Mouse (Mus musculus): ENCODE results near the gene Mipep.
A peak's percentile ranks its signal among the peaks of the same experiment; 100 is the strongest.

Gene Mipep

DNA sequence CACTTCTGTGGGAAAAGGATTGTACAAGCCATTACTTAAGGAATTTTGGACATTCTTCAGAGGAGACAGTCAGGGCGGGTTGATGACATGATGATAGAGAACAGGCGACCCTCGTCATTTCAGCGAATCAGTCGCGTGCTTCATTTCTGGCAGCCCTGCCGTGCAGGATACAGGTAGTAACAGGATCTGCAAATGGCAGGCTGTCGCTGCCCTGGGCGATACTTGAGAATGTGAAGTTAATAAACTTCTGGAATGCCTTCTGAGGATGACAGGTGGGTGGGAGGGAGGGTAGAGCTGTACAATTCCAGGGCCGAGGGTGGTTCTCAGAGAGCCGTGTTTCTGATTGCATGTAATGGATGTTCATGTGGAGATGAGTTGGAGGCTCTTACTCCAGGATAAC, 82.0 kb downstream of the Mipep start:
- DNase-seq (ENCODE audit: low spot score in 2 of 2) = no peak

DNA sequence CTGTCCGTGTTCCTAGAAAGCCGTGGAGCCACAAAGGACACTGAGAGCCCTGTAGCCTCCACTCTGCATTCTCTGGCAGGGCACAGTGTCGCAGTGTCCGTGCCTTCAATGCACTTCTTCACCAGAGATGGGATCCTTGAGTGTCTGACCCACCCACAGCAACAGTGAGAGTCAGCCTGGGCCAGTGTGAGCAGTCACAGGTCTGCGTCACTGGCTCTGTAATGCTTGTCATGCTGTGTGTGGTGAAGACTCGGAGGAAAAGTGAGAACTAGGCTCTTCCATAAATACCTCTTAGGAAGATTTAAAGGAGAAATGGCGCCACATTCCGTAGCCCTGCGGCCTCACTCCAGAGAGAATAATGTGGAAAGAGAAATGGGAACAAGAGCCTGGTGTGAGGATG, 84.0 kb downstream of the Mipep start:
- DNase-seq (ENCODE audit: low spot score in 2 of 2) = no peak

DNA sequence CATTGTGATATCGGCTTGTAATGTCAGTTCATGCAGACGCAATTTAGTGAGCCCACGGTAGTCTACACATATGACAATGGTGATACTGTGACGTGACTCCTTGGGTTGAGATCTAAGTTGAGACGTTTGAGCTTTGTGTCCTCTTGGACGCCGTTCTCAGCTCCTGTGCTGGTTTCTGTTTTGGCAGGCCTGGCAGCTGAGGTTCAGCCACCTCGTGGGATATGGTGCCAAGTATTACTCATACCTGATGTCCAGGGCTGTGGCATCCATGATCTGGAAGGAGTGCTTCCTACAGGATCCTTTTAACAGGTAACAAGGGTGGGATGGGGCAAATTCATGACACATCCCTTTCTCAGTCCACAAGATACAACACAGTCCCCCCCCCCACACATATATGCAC, 87.5 kb downstream of the Mipep start:
- no peak for DNase-seq (ENCODE audit: low spot score in 2 of 2)

DNA sequence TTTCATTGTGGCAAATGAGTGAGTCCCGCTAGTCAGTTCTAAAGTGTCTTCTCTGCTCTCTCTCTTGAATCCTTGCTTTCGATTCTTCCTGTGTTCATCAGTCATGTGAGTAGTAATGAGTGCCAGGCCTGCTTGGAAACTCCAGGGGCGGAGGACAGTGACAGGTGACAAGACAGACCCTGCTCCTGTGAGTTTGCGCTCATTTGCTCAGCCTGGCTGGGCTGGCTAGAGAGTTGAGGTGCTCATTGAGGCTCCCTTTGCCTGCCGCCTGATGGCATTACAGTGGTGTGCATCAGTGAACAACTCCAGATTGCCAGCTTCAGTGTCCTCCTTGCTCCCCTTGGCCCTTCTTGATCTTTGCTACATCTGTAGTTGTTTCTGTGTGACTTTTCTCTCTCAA, 97.7 kb downstream of the Mipep start:
- DNase-seq (ENCODE audit: low spot score in 2 of 2) = no peak

DNA sequence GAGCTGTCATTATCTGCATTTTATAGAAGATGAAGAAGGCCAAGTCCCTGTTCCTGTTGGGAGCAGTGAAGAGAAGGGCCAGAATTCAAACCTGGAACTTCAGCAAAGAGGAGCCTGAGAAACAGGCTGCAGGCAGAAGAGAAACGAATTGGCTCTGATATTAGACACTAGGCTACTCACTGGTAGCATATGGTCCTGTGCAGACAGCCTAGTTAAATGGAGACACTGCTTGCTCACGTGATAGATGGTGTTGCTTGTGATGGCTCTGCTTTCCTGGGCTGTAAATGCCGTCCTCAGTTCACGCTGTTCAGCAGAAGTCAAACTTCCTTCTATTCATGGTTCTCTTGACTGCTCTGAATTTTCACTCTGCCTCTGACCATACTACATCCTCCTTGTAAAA, 98.3 kb downstream of the Mipep start:
- no peak for DNase-seq (ENCODE audit: low spot score in 2 of 2)

DNA sequence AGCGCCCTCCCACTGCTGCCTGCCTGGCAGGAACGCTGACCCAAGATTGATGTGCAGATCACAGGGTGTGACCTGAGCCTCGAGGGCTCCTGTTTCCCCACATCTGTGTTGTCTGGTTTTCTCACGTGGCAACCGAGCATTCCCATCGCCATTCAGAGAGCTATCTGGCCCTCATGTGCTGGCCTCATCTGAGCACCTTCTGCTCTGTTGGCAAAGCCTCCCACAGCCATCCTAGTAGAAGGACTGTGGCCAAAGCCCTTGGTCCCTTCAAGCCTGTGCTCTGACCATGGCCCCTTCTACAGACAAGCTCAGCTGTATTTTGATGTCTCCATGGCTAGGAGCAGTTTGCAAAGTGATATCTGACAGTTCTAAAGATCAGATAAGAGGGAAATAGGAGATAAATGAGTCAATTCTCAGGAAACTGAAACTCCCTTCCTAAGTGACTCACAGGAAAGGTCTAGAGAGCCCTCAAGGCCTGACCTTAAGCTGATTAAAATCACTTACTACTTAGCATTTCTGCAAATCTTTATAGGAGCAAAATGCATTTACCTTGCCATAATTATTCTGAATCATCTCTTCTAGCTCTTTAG, 101.1 kb downstream of the Mipep start:
- DNase-seq (ENCODE audit: low spot score in 2 of 2) = no peak

DNA sequence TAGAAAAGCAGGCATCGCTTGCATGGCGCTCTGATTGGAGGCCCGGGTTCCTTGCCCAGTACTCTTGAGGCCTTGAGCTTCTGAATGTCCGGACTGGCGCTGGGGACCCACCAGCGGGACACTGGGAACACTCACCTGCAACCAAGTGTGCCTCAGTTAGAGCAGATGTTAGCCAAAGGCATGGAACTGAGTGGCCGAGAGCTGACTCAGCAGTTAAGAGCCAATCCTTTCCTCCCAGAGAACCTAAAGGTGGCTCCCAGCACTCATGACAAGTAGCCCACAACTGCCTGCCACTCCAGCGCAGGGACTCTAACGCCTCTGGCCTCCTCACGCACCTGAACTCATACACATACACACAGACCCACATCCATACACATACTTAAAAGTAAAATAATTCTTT, 109.5 kb downstream of the Mipep start:
- no peak for DNase-seq (ENCODE audit: low spot score in 2 of 2)

DNA sequence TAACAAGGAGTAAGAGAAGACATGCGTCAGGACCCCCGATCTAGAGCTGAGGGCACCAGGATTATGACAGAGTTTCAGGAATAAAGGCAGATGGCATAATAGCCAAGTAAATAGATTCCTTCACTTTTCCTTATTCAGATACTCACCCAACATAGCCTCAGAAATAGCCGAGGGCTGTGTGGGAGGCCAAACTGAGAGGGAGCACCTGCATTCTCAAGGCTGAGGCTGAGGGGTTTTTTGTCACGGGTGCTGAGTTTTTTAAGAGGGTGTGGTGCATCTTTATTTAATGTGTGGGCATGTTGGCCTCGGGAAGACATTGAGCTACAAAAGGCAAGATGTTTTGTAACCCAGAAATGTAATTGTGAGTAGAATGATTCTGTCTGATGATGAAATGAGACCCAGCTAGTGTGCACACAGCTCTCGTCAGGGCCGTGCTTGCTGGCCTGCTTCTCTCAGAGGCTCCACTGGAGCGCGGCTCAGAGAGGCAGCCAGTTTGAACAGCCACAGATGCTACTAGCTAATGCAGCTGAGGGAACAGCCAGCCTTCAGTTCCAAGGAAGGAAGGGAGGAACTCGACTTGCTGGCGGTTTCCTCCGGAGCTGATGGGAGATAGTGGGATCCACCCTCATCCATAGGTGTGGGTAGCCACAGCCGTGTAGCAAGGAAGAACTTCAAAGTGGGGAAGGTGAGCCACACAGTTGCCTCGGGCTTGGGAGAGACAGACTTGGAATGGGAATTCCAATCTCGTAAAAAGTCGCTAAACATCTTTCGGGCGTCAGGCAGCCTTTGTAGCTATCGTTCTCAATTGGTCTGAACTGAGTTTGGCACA, 111.0 kb downstream of the Mipep start:
- DNase-seq (ENCODE audit: low spot score in 2 of 2) = no peak

DNA sequence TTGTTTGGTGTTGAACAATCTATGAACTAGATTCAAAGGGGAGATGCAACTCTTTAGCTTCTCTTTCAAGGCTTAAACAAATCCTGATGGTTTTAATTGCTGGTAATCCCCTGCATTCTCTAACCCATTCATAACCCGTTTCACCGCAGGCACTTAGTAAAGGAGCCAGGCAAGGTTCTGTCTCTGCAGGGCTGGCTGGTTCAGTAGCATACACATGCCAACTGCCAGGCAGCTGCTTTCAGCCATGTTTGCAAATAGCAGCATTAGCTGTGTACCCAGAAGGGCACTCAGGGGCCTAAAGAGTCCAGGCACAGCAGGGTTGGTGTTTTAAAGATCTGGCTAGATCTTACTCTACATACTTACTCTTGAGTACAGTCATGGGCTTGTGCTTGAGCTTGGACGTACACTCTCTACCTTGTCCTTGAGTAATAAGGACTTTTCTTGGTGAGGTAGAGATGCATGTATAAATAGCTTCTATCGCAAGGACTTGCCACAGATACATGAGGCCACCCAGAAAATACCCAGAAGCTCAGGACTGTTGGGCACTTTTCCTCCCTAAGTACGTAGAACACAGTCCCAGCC, 113.8 kb downstream of the Mipep start:
- DNase-seq (ENCODE audit: low spot score in 2 of 2) = no peak

DNA sequence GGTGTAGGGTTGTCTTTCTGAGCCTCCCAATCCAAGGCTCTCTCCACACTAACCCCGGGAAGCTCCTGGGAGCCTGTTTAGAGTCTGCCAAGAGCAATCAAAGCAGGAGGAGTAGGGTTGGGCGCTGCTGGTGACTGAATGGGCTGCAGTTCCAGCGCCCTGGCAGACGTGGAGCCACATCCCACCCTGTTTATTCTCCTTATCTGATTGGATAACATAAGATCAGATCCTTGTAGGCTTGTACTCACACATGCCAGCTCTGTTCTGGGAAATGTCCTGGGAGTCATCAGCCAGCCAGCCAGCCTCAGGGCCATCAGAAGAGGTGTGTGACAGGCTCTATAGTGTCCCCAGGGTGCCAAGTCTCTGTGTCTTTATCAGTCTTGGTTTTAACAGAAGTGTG, 120.1 kb downstream of the Mipep start:
- DNase-seq (ENCODE audit: low spot score in 2 of 2) = no peak

DNA sequence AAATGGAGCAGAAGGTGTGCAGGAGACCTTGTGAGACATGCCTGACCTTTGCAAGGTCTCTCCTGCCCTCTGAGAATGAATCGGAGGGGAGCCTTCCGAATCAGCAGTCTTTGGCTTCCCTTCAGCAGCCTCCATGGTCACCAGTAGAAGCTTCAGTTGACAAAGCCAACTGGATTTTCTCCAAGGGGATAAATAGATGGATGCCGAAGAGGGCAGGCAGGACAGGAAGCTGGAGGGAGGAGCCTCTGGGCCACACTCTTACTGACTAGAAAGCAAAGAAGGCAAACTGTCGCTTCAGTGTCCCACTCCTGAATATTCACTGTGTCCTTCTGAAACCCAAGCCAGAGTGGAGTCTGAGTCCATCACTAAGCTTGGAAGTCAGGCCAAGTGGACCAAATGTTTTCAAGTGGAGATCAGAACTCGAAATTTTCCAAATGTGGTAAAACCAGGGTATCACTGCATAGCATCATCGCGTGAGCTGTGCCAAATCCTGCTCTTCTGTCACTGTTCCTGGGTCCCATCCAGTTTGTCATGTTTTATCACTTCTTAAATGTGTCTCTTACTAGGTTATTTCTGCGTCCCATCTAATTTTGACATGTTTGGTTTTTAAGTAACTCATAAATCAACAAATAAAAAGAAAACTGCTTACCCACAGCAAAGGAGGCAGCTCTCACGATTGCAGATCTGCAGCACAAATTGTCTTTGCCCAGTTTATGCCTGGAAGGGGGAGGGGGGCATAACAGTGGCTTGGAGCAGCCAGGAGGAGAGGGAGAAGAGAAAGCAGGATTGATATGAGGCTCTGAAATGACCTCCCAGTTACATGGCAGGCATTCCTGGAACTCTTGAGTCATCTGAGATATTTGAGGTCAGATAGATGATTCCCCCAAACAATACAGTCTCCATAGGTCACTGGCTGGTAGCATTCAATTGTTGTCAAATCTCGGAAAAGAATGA, 122.3 kb downstream of the Mipep start:
- DNase-seq (ENCODE audit: low spot score in 2 of 2) = no peak

DNA sequence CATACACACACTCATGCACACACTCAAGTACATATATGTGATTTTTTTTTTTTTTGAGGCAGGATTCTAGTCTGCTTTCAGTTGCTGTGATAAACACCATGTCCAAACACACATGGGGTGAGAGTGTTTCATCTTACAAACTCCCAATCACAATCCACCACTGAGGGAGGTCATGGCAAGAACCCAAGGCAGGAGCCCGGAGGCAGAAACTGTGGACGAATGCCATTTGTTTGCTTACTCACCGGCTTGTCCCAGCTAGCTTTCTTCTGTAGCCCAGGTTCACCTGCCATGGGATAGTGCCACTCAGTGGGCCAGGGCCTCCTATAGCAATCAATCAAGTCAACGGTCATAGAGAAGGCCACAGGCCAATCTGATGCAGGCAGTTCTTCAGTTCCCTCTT, 125.0 kb downstream of the Mipep start:
- DNase-seq (ENCODE audit: low spot score in 2 of 2) = no peak

DNA sequence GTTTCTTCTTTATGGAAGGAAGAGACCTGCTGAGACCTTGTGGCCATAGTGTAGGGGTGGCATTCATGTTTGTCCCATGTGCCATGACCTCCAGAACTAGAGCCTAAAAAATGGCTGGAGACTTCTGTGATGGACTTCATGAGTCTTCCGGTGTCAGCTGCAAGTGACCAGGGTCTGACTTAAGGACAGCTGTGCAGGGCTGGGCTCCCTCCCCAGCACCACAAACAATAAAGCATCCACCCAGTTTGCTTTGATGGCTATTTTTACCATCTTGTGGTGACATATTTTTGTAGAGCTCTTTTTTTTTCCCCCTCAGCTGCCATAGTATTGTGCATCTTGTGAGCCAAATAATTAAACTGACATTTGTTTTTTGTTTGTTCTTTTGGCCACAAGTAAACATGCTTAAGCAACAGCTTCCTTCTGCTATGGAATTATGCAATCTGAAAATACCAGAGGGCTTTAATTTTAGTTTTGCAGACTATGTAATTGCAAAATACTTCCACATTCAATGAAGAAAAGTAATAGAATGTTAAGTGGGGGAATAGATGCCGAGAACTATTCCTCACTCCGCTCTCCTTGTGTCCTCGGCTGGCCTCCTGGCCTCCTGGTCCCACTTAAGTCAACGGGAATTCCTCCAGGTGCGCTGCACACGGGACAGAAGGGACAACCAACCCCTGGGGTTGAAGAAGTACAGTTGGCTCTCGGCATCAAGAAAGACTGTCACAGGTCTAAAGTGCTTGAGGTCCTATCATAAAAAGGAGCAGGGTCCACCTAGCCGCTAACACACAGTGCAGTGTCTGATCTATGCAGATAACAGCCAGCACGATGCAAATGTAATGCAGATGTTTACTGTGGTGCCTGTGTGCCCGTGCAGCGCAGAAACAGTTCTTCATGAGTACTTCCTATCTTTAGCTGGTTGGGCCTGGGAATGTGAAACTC, 126.4 kb downstream of the Mipep start:
- no peak for DNase-seq (ENCODE audit: low spot score in 2 of 2)

DNA sequence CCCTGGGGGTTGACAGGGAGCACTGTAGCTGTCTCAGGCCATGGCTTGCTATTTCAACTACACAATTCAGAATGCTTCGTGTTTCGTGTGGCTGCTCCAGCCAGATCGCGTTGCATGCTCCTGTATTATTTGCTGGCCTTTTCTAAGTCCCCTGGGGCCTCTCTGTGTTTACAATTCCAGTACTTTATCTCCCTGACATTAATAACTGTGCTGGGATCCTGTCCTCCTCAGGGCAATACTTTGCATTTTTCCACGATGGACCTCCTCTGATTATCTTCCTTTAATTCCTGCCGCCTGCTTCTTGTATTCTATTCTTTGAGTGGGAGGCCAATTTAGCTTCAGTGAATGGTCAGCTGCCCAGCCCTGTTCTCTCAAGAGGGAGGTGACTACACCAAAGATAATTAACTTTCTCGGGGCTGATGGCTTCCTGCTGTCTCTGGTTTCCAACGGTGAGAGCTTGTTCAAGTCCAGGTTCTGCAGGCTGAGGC, 128.7 kb downstream of the Mipep start:
- DNase-seq (ENCODE audit: low spot score in 2 of 2) = peak in 1 of 2 experiments; percentile 25

DNA sequence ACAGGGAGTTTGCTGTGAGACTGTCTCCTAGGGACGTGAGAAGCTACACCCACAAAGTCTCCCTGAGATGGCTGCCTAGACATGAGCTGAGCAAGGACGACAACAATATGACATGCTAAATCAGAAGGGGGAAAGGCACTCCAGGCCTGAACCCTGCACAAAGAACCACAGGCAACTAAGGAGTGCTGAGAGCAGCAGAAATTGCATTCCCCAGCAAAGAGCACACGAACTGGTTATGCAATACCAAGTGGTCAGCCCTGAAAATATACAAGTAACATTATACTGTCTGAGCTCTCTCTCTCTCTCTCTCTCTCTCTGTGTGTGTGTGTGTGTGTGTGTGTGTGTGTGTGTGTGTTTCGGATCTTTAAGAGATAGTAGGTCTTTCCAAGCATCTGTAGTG, 132.3 kb downstream of the Mipep start:
- DNase-seq (ENCODE audit: low spot score in 2 of 2) = no peak

DNA sequence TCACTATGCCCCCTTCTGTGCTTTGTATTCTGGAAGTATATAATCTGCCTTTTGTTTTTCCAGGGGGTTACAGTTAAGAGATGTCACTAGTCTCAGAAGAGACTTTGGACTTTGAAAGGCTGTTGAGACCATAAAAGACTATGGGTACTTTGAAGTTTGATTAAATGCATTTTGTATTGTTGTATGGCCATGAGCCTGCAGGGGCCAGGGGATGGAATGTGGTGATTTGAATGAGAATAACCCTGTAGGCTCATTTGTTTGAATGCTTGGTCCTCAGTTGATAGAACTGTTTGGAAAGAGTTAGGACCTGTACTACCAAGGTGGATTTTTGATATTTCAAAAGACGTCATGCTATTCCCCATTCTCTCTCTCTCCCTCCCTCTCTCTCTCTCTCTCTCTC, 141.6 kb downstream of the Mipep start:
- DNase-seq (ENCODE audit: low spot score in 2 of 2) = no peak

DNA sequence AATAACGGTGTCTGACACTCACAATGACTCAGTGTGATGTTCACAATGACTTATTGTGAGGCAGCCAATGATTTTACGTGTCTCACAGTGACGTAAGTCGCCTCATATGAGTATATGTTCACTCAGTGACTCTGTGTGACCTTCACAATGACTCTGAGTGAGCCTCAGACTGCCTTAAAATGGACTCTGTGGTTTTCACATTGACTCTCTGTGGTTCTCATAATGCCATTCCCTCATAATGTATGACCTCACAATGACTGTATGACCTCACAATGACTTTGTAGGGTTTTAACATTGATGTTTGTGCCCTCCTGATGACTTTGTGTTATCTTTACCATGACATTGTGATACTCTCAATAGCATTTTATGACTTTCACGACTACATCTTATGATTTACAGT, 151.3 kb downstream of the Mipep start:
- DNase-seq (ENCODE audit: low spot score in 2 of 2) = no peak

DNA sequence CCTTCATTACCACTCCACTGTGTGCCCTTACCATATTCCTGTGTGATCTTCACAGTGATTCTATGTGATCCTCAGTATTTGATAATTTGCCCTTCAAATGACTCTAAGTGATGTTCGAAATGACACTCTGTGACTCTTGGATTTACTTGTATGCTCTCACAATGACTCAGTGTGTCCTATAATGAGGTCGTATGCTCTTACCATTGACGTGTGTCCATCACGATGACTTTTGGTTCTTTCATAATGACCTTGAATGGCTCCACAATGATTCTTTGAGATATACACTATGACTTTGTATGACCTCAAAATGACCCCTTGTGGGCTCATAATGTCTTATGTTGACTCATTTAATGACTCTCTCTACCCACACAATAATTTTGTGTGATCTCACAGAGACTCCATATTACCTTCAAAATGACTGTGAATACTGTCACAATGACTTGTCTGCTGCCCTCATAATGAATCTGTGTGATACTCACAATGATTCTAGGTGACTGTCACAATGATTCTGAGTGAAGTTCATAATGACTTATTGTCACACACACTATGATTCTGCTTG, 153.2 kb downstream of the Mipep start:
- DNase-seq (ENCODE audit: low spot score in 2 of 2) = no peak

Data from urinary bladder, postnatal 4 days (tissue).